Mouse (Mus musculus): ENCODE data around the gene Lbp. TPM values are rescaled to one million over a fixed set of nuclear protein-coding genes. Genes with fewer than 3 reads are reported as not detected.

The Lbp gene
- polyA plus RNA-seq, 1 experiment from 2014 or later, result 8.2 TPM

Other genes with a start within 250 kb of the Lbp start
- 91.7 and 93.1 TPM in 2 replicates for gene Tgm2, start 160.1 kb upstream of the Lbp start, polyA plus RNA-seq (2015; fragmentation: Nextera tagmentation; extraction: Ambion mirVana)
- gene D630003M21Rik, start 77.3 kb upstream of the Lbp start, polyA plus RNA-seq (2015; fragmentation: Nextera tagmentation; extraction: Ambion mirVana), result 3.8 TPM in 2 replicates
- not detected in 2 replicates for gene Bpi, start 48.4 kb upstream of the Lbp start, polyA plus RNA-seq (2015; fragmentation: Nextera tagmentation; extraction: Ambion mirVana)
- gene Snhg11, start 69.1 kb downstream of the Lbp start, polyA plus RNA-seq (2015; fragmentation: Nextera tagmentation; extraction: Ambion mirVana), result 5.9 and 6.9 TPM in 2 replicates
- gene Ralgapb, start 103.4 kb downstream of the Lbp start, polyA plus RNA-seq (2015; fragmentation: Nextera tagmentation; extraction: Ambion mirVana), result 14.8 and 17.9 TPM in 2 replicates
- gene Adig, start 196.1 kb downstream of the Lbp start, polyA plus RNA-seq (2015; fragmentation: Nextera tagmentation; extraction: Ambion mirVana), result 0.77 and 1.1 TPM in 2 replicates
- gene Arhgap40, start 206.3 kb downstream of the Lbp start, polyA plus RNA-seq (2015; fragmentation: Nextera tagmentation; extraction: Ambion mirVana), result 1.9 and 2.9 TPM in 2 replicates